Mouse (Mus musculus) kidney, adult 2 months (tissue): Measurements from ENCODE around the gene Acsf3.

Experiments
- CTCF ChIP-seq: fragments of 200-500 bp; conservative IDR thresholded peaks from 2 replicates; pipeline ENCODE4 v1.5.1; 2011; ENCODE audit warnings: low read depth, mild to moderate bottlenecking, control low read depth, low read length, moderate library complexity, mixed read lengths; ENCODE audit not compliant: insufficient read depth, insufficient read length
- POLR2A ChIP-seq: fragments of 200-500 bp; IDR thresholded peaks from one replicate; pipeline ENCODE4 v1.6.1; 2011; ENCODE audit warnings: low read depth, low read length, control low read depth

GRCm38 (mm10) chr8:122812610-122813250 lies 37.4 kb downstream of the Acsf3 start:
- no peak for TF ChIP-seq POLR2A
- TF ChIP-seq CTCF, result no peak
